Mouse (Mus musculus) cerebellum, adult 2 months (tissue): ENCODE results near the gene Ccdc183.

Experiments used
- CTCF ChIP-seq: fragments of 200-500 bp; IDR thresholded peaks from 2 replicates; pipeline ENCODE4 v1.5.1; 2011; ENCODE audit warnings: low read depth, mild to moderate bottlenecking, control low read depth, low read length, moderate library complexity, borderline replicate concordance; ENCODE audit not compliant: insufficient read depth
- POLR2A ChIP-seq: fragments of 200-500 bp; IDR thresholded peaks from 2 replicates; pipeline ENCODE4 v1.6.1; 2011; ENCODE audit warnings: low read length, control low read depth, borderline replicate concordance; ENCODE audit not compliant: insufficient read depth

- TF ChIP-seq CTCF (no peak), POLR2A (no peak)
Measured at GRCm38 (mm10) chr2:25617578-25617977, at the start of gene Ccdc183.
